In genomic region chr1:19205649-19206048, GRCm38 (mm10) we compare ENCODE assay signal across 8 mouse cellular contexts. TPM values are rescaled to one million over a fixed set of nuclear protein-coding genes. Genes with fewer than 3 reads are reported as not detected.
A peak's percentile ranks its signal among the peaks of the same experiment; 100 is the strongest.
DNase-seq lines count a peak whose midpoint lies in the region; ATAC-seq lines count a peak whose summit lies in the region.

No protein-coding gene starts in this region.

- H3K9me3 ChIP-seq in midbrain, embryonic 11.5 days (ENCODE audit: control insufficient read depth, low read length): no peaks in the 10 kb centered on the region

- H3K36me3 ChIP-seq in midbrain, embryonic 11.5 days (ENCODE audit: control insufficient read depth, insufficient read depth, low read length): no peaks in the 10 kb centered on the region

- peaks cover 39% of the 10 kb centered on the region for H3K27me3 ChIP-seq in midbrain, embryonic 11.5 days (ENCODE audit: control insufficient read depth, insufficient read depth, low read length)

- peak overlapping the region; percentile 19; the same call in 1 of the 2 replicates for H3K4me3 ChIP-seq in midbrain, embryonic 11.5 days (ENCODE audit: low read depth, low read length)

- no peak overlapping the region for H3K9ac ChIP-seq in midbrain, embryonic 11.5 days (ENCODE audit: low read length)

- H3K27ac ChIP-seq in midbrain, embryonic 11.5 days (ENCODE audit: low read depth, low read length): no peak overlapping the region

- intact Hi-C loops in heart, postnatal 14 days (cut with DNase I): loop anchor here (5.0 kb wide), 2 partner anchors 767 to 1307 kb away; no protein-coding TSS in a partner anchor

- DNase-seq in right cerebral cortex, adult 2 months (ENCODE audit: low spot score in 2 of 2): peak; percentile 50 to 69
- no peak for DNase-seq in right cerebral cortex, postnatal 25 days
- DNase-seq in embryo, embryonic 10 days (ENCODE audit: low spot score): peak; percentile 66
- peak; percentile 5 to 23 for DNase-seq in heart, postnatal 14 days
- peak; percentile 30 for DNase-seq in layer of hippocampus, adult 9-10 months (ENCODE audit: low spot score)
- peak; percentile 97 for DNase-seq in midbrain, embryonic 11.5 days (ENCODE audit: low spot score, missing footprints)
- no peak for DNase-seq in urinary bladder, postnatal 10 days (ENCODE audit: low spot score)

- peaks cover 5% of the 10 kb centered on the region; the same call in 1 of the 2 replicates for H3K4me1 ChIP-seq in midbrain, embryonic 11.5 days (ENCODE audit: control insufficient read depth, insufficient read depth, low read length)

- WGBS in midbrain, embryonic 11.5 days: 3% methylated on average over 12 of the region's 12 CpGs

- H3K4me2 ChIP-seq in midbrain, embryonic 11.5 days: peak overlapping the region; percentile 37

- ATAC-seq in midbrain, embryonic 11.5 days (ENCODE audit: low FRiP score): peak; percentile 57; the same call in 1 of the 2 replicates
- ATAC-seq in activated CD4-positive, CD25-positive, alpha-beta regulatory T cell, adult 4 months: no peak

RNA-seq across cellular contexts. Expression of gene Tfap2b, which starts 3.1 kb away (rescaled TPM):
- total RNA-seq in heart, postnatal 14 days (2021): not detected
- 34.0 and 37.0 TPM in 2 replicates for polyA plus RNA-seq in midbrain, embryonic 11.5 days (2014; fragmentation: Nextera tagmentation; extraction: Ambion mirVana)
- not detected for polyA plus RNA-seq in activated CD4-positive, CD25-positive, alpha-beta regulatory T cell, adult 4 months (2017; shearing (Covaris generic))

Comparison
In these comparisons a context has a peak if more than half of its experiments do, and no peak if none do; other contexts are left out.
1. DNase-seq: peak in right cerebral cortex, adult 2 months (2 of 2), embryo, embryonic 10 days (single experiment), heart, postnatal 14 days (2 of 2), layer of hippocampus, adult 9-10 months (single experiment) and midbrain, embryonic 11.5 days (single experiment); none in right cerebral cortex, postnatal 25 days (single experiment) and urinary bladder, postnatal 10 days (single experiment).
2. RNA of gene Tfap2b, which starts 3.1 kb away (polyA plus RNA-seq): 34.0 to 37.0 TPM in midbrain, embryonic 11.5 days; not detected in activated CD4-positive, CD25-positive, alpha-beta regulatory T cell, adult 4 months; every median in the first group is over 10 times any median in the second.